Mouse (Mus musculus): ENCODE results near the gene Trmt112.

DNA sequence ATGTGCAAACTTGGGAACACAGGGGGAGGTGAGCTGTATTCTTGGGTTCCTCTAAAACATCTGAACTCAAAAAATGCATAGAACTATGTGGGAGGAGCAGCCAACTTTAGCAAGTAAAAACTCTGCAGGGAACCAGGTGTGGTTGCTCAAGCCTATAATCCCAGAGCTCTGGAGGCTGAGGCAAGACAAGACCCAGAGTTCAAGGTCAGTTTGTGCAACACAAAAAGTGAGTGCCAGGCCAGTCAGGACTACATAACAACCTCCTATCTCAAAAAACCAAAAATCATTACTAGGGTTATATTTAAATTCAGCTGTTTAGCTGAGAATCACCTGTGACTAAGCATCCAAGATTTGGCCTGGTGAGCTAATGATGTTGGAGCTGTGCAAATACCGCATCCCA is 22.5 kb downstream of the Trmt112 start:
- TF ChIP-seq HCFC1 (IDR thresholded peaks at IDR 0.05; ENCODE audit: borderline replicate concordance, insufficient read depth, low read length) (no peak), ZNF384 (IDR thresholded peaks at IDR 0.05; ENCODE audit: low read depth, low read length) (no peak), MAFK (IDR thresholded peaks at IDR 0.05; ENCODE audit: insufficient read depth, low read depth, low read length) (no peak), CHD2 (IDR thresholded peaks at IDR 0.05; ENCODE audit: low read depth, low read length) (no peak)
